Mouse (Mus musculus): ENCODE measurements around the gene 1700029J07Rik.

- TF ChIP-seq CTCF (conservative IDR thresholded peaks at IDR 0.05; ENCODE audit: low read length) = no peak
- TF ChIP-seq NANOG (IDR thresholded peaks at IDR 0.05; ENCODE audit: borderline replicate concordance, low read length) = no peak
- TF ChIP-seq POU5F1 (IDR thresholded peaks at IDR 0.05; ENCODE audit: borderline replicate concordance, low read length) = no peak
Observed at GRCm38 (mm10) chr8:45906251-45906619, 68.8 kb downstream of the 1700029J07Rik start.
